Mouse (Mus musculus) liver, adult (tissue): ENCODE results near the gene Yod1.

Source experiments
- GATA4 ChIP-seq: IDR thresholded peaks from 2 replicates; pipeline ENCODE4 v1.6.1; 2014; ENCODE audit warnings: mild to moderate bottlenecking, low read length; ENCODE audit not compliant: insufficient replicate concordance

Gene Yod1

DNA sequence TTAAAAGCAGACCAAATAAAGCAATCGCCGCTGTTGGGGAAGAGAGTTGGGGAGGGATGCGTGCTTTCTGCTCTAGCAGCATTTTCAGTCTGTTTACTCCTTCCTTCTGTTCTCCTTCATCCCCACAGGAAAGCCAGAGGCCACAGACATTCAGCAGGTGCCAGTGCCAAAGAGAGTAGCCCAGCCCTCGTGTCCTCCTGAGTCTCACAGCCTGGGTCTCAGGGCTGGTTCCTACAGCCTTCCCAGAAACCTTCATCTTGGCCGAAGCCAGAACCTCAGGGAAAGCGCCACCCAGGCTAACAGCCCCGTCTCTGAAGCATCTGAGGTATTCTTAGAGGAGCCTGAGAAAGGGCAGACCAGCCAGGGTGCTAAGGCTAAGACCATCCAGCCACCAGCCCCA lies 25.1 kb downstream of the Yod1 start:
- TF ChIP-seq GATA4, result no peak

GRCm38 (mm10) chr1:130743775-130744174 lies 26.6 kb downstream of the Yod1 start:
- TF ChIP-seq GATA4, result no peak

GRCm38 (mm10) chr1:130744217-130744616 lies 27.1 kb downstream of the Yod1 start:
- TF ChIP-seq GATA4, result no peak

DNA sequence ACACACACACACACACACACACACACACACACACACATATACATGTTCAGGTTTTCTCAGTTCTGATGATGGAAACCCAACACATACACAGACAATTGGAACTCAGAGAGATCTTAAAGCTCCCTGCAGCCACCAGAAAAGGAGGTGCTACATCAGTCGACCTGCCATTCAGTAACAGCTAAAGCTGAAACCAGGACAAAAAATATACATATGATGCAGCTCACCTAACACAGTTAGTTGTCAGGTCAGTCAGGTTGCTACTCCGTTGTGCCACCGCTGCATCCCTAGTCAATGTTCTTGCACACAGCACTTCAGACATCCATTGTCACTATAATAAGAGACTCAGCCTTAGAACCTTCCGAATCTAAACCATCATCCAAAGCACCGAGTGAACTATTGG lies 27.8 kb downstream of the Yod1 start:
- no peak for TF ChIP-seq GATA4

DNA sequence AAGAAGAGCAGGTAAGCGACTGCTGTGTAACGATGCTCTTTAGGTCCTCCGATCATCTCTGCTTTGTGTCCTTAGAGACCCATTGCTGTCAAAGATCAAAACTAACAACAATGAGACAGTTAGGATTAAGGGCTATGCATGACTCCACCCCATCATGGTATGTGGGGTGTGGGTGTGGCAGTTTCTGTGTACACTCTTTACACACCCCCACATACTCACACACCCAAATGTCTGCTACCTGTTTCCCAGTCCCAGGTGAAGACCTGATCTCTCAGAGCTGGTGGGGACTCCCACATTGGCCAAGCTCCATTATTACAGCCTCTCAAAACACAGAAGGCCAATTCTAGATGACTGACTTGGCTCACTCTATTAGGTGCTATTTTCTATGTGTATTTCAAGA lies 28.5 kb downstream of the Yod1 start:
- no peak for TF ChIP-seq GATA4

DNA sequence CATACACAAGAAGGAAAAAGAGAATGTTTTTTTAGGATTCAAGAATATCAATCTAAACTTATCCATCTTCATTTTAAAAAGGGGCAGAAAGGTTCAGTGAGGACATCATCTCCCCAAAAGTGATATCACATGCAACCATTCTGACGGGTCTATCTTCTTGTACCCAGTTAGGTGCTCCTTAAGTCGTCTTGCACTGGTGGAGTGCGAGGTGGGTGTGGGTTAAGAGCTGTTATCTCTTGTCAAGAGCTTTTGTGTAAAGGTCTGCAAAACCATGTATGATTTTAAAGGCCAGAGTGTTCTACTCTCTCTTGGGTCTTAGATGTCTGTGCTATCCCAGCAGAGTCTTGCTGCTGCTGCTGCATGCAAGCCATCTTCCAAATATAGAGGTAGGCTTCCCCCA lies 29.7 kb downstream of the Yod1 start:
- TF ChIP-seq GATA4, result no peak

DNA sequence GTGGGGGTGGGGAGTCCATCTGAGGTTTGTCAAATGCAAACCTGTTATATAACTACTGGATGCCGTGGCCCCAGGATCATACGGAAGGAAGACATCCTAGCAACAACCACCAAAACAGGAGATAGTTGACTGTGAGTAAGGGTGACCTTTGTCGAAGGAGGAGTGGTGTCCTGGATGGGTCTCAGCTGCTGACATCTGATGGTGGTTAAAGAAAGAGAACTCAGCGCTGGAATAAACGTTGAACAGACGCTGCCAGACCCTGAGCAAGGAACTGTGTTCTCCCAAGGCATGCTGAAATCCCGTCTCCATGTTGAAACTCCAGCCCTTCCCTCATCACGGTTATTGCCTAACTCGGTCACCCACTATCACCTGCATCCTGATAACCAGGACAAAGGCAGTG lies 42.6 kb downstream of the Yod1 start:
- TF ChIP-seq GATA4, result no peak

GRCm38 (mm10) chr1:130761597-130761996 lies 44.5 kb downstream of the Yod1 start:
- TF ChIP-seq GATA4, result peak; percentile 35; the same call in 1 of the 2 replicates

DNA sequence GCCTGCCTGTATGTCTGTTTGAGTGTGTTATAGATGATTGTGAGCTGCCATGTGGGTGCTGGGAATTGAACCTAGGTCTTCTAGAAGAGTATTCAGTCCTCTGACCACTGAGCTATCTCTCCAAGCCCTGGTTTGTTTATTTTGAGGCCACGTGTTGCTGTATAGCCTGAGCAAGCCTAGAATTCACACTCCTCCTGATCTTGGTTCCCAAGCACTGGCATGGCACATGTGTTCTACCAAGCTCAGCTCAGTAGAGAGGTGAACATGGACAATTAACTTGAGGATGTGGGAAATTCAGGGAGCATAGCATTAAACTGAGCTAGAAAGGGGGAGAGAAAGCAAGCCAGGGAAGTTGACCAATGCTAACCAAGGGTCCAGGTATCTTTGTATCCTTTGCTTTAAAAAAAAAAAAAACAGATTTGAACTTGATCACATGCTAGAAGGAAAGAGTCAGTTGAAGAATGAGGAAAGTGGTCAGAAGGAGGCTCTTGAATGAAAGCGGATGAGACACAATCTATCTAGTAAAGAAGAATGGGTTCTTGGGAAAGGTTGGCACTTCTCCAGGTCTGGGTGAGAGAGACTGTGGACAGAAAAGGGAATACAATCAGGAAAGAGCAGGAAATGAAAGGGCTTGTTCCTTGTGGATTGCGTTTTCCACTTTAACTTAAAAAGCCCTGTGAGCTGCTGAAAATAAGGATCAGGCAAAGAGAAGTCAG lies 45.1 kb downstream of the Yod1 start:
- no peak for TF ChIP-seq GATA4

- TF ChIP-seq GATA4, result no peak
Measured at GRCm38 (mm10) chr1:130764027-130764461, 46.9 kb downstream of the Yod1 start.

DNA sequence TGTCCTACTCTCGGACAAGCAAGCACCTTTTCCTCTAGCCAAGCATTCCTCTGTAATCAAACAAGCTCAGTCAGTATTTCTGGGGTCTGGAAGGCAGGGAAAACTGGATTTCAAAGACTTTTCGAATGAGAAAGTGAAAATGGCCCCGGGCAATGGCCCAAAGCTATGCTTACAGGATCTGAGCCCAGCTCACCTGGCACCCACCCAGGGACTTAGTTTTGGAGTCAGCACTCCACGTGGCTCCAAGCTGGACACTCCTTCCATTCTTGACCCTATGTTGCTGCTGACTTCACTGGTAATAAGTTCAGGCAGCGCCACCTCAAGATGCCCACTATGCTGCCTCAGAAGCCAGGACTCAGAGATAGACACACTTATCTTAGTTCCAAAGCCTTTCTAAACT lies 49.9 kb downstream of the Yod1 start:
- TF ChIP-seq GATA4, result no peak

GRCm38 (mm10) chr1:130769925-130770324 lies 52.8 kb downstream of the Yod1 start:
- no peak for TF ChIP-seq GATA4

GRCm38 (mm10) chr1:130770487-130770886 lies 53.4 kb downstream of the Yod1 start:
- no peak for TF ChIP-seq GATA4

DNA sequence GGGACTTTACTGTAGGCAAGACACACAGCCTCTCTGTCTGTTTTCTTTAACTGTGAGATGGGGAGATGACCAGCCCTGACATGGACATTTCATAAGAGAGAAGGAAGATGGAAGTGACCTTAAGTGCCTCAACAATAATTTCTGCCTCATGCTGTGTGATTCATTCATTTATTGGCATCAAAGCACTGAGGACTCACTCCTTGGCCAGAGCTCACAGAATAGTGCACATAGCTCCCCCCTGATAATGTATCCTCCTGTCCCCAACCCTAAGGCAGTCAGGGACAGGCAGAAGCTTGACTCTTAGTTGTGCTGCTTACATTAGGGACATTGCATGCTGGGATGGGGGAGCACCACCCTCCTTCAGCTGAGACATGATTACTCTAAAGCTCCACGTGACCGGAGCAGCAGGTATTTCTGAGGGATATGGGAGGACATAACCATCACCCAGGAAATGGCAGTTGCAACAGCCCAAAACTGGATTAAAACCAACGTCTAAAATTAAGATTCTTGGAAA lies 53.9 kb downstream of the Yod1 start:
- no peak for TF ChIP-seq GATA4
